Mouse (Mus musculus): Measurements from ENCODE around the gene Mmp9.

DNA sequence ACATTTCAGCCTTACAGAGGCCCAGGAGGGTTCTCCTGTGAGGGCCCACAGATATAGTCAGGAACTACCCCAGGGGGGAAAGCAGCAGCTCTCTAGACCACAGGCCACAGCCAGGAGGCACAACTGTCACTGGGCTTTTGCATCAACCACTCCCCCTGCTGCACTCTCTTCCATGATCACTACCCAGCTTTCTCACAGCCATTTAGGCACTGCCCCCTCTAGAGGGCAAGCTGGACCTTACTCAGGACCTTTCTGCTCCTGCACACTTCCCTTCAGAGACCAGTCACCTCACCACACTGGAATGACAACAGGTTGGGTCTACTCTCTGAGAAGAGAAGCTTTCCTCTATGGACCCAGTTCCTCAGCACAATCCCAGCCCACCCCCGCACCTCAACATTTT lies 31.0 kb upstream of the Mmp9 start:
- TF ChIP-seq CTCF (IDR thresholded peaks at IDR 0.05; ENCODE audit: borderline replicate concordance, extremely low read depth, insufficient read depth, insufficient read length) = peak; percentile 41; the same call in 1 of the 2 replicates
- TF ChIP-seq POLR2A (IDR thresholded peaks at IDR 0.05; ENCODE audit: borderline replicate concordance, extremely low read depth, insufficient read depth, insufficient read length, poor library complexity, severe bottlenecking) = no peak

Measured in brain, embryonic 14.5 days (tissue).